Mouse (Mus musculus) right cerebral cortex, postnatal 36 days (tissue): ENCODE data around the gene Myo16.

Experiments
- DNase-seq, 2 experiments: peaks; one replicate each; pipeline ENCODE4 v3.0.0; 2022; ENCODE audit warnings: low spot score in 2 of 2, mixed read lengths in 1 of 2

Myo16 gene

DNA sequence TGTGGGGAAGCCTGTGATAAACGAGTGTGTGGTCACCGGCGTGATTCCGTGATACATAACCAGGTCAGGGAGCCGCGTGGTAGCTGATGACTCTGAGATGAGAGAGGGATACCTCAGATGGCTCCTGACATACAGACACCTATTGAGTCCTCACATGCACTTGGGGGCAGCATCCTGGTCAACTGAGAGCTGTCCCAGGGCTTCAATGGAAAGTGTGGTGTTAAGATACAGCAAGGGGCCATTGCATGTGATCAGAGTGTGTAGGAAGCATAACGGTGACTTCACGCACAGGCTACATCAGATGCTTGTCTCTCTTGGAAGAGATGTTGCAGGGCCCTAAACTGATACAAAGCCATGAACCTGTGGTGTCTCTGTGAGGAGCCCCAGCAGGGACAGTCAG, 260.2 kb downstream of the Myo16 start:
- DNase-seq = no peak

DNA sequence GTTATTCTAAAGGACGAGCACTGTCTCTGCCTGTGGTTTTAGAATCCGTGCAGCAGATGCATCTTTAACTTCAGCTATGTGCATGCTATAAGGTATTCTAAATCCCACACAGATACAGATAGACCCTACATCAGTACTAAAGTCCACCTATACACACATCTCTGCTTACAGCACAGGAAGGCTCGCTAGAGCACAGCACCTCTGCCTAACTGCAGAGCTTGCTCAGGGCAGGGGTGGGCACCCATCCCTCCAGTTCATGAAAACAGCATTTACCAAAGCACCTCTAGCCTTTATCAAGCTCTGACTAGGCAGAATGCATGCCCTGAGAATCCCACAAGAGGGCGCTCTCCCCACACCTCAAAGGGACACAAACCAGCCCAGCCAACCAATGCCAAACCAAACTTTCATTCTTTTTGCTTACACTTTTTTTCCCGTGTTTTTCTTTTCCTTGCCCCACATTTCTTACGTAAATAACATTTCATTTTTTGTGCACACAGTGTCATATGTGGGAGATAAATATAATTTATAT, 261.0 kb downstream of the Myo16 start:
- peak; percentile 42 to 49 for DNase-seq

DNA sequence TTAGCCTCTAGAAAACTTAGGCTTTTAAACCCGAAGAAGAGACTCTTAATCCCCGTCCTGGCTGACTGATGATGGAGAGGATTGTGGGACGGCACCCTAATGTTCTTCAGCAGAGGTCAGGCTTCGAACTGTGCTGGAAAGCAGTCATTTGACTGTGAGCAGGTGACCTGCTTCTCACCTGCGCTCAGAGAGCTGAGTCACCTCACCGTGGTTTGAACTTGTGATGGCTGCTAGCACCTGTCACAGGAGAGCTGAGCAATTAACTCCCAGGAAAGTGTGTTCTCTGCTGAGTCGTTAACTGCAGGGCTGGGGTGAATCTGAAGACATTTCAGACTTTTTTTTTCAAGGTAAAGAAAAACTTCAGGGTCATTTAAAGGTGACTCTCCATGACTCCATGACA, 261.6 kb downstream of the Myo16 start:
- DNase-seq = no peak

DNA sequence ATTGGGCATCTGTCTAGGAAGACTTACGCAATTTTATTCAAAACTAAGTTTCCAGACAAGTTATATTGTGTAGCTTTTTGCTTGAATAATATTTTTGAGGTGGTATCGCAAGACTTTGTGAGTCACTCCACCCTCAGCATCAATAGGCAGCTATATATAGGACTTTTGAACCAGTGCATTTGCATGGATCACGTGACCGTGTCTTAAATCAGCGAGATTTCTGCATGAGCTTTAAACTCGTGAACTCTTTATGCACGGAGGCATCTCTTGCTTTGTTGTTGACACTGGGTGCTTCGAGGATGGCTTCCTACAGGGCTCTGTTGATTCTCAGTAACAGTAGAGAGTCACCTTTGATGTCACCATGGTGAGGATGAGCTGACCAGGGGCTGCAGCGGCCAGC, 262.2 kb downstream of the Myo16 start:
- no peak for DNase-seq

DNA sequence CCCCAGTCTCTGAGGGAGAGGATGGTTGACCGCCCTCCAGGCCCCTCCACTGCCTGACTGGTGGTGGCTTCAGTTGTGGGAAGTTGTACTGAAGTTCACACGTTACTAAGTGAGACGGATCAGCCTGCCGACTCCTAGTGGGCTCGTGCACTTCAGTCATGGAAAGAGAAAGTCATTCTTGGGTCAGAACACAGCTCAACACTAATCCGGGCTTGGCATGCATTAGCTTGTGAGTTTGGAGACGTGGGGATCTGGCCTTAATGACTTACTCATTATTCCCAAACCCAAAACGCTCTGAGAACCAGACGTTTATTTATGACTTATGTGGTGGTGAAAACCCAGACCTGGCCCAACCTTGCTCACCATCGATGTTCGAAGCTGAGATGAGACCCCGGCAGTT, 263.1 kb downstream of the Myo16 start:
- no peak for DNase-seq

DNA sequence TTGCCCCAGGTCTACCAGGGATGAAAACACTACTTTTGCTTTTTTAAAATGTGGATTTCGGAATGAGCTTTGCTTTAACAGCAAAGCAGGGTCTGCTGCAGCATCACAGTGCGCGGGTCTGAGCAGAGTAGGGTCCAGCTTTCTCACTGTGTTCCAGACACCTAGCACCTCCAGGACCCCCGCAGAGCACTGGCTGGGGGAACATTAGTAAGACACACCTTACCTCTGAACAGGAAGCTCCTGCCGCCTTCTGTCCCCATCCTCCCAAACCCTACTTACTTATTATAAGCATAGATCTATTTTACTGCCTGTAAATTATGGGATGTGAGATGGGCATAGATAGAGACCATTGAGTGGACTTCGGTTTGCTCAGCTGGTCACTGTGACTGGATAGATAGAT, 263.6 kb downstream of the Myo16 start:
- no peak for DNase-seq

DNA sequence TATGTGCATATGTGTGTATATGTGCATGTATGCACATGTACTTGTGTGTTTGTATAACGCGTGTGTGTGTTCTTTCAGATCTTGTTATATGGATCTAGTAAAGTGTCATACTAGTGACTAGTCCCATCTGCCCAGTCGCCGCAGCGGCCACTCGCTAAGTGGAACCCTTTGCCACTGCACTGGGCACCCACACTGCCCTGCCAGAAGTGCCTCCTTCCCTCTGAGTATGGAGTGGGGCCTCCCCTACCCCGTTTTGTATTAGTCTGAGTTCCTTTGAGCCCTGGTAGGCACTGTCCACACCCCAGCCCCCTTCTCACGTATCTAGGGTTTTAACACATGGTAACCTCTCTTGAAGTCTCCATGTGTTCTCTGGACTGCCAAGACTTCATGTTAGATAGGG, 264.3 kb downstream of the Myo16 start:
- DNase-seq = no peak

DNA sequence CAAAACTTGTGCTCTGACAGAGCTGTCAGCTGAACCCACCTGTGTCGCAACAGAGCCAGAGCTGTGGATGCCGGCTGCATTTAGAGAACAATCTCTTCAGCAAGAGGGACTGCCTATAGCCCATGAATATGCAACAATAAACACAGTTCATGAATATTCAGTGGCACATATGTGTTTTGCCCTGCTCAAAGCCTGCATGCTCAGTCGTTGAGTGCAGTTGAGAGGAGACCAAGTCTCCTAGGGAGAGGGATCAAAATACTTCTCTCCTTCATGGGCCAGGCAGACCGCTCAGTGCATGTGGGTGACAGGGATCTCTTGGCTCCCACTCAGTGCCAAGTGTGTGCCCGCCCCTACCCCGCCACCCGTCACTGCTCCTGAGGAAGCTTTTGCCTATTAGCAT, 265.3 kb downstream of the Myo16 start:
- no peak for DNase-seq

DNA sequence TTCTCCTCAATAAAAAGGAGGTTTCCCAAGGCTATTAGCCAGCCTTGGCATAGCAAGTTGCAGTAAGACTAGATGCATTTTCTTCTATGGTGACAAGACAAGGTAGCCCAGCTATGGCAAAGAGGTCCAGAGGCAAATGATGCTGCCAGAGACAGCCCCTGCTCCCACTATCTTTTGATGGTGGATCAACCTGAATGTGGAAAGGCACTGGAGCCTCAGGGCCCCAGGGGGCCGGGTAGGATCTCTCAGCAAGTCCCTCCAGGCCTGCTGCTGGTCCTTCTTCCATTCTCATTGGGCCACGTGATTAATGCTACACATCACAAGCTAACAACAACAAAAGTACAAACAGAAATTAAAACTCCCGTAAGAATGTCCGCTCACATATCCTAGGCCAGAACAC, 266.0 kb downstream of the Myo16 start:
- no peak for DNase-seq

DNA sequence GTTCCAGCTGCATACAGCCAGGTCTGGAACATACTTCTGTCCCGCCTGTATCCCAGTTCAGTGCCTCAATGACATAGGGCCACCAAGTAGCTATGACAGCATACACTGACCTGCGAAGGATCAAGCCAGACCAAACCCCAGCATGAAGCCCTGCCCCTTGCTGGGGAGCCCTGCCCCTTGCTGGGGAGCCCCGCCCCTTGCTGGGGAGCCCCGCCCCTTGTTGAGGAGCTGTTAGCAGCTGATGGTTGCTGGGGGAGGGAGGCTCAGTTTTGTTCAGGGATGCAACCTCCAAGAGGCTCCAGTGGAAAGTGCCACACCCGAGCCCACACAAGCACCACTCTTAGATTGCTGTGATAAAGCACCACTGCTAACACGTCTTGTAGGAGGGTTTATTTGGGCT, 266.8 kb downstream of the Myo16 start:
- no peak for DNase-seq

DNA sequence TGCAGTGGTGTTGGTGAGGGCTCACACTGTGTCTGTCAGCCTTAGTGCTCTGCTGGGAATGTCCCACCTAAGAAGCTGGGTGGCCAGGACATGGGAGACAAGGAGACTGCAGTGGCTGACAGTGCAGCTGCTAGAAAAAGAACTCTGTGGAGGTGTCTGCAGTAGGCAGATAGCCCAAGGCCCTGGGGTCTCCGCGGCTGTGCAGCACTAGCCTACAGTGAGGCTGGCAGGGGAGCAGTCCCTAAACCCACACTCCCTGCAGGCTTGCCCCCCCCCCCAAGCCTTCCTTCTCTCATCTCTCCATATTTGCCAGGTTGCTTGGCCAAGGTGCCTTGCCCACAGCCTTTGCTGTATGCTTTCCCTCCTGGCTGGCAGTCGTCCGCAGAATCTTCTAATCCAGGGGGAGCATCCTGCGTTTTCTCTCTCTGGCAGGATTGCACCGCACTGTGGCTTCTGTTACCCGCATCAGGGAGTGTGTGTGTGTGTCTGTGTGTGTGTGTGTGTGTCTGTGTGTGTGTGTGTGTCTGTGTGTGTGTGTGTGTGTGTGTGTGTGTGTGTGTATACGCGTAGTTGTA, 267.9 kb downstream of the Myo16 start:
- no peak for DNase-seq

DNA sequence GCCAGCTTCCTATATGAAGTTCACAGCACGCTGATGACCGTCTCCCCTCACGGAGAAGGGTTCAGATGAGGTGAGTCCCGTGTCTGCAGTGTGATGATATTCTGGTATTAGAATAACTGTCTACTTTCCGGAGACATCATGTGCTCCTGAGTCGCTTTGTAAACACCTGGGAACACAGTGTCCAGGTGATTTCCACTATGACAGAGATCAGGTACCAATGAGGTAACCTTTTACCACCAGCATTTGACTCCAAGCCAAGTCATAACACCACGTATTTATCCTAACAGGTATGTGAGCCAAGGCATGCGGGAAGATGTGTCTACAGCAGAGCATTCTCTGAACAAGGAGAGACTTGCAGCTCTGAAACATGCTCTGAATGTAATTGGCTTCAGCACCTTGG, 281.8 kb downstream of the Myo16 start:
- no peak for DNase-seq

DNA sequence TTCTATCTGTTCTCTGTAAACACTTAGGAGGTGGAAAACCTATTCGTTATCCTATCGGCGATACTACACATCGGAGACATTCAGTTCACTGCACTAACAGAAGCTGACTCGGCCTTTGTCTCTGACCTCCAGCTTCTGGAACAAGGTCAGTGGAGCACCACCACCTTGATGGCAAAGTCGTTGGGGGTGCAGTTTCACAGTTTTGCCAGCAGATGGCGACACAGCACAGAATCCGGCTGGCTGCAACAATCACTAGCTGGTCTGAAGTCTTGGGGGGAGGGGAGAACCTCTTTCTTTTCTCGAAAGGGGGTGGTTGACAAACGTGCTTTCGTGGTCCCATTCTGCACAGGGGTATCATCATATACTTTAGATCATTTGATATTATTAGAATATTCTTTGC, 285.1 kb downstream of the Myo16 start:
- DNase-seq = peak; percentile 45 to 56

DNA sequence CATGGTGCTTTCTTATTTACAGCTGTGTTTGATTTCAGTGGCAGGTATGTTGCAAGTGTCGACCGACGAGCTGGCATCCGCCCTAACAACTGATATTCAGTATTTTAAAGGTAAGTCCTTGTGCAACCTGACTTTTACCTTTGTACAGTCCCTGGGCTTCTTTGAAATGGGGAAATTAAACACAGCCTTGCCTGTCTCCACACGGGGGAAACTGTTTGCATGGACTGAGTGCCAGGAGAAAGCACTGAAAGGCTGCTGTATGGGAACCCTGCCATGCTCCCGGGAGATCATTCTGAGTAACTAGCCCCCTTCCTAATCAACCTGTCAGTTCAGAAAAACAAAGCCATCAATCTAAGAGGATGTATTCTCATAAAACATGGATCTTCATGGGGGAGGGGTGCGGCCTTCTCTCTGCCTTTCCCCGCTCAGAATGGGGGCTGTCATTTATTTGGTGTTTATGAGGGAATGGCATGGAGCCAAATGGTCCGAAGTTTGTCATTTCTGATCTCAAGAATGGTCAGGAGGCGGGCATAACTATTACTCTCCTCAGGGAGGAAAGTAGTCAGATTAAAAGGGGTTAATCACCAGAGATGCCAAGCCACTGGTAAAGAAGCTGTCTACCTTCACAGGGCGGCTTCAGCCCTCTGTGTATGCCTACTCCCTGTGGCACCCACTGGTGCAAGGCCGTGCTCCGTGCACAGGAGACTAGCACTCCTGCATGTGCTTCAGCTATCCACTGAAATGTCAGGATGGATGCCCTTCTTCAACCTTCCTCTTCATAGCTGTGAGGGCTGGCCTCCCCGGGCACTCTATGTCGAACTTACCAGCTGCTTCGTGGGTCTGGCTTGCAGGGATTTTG, 286.1 kb downstream of the Myo16 start:
- DNase-seq = no peak

DNA sequence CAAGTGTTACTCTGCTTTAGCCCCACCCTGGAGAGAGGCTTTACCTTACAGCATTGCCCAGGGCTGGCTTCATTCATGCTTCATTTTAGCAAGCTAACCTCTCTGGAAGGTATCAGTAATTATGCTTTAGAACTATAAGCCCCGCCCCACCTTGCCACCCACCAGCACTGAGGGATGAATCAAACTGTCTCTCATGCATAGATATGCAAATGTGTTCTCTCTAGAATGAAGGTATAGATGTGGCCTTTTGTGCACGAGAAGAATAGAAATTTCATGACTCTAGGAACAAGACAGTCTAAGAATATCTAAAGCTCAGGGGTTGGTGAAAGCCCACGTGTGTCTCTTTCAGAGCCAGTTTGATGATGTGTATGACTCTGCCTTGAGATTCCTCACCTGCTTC, 288.9 kb downstream of the Myo16 start:
- DNase-seq = no peak

DNA sequence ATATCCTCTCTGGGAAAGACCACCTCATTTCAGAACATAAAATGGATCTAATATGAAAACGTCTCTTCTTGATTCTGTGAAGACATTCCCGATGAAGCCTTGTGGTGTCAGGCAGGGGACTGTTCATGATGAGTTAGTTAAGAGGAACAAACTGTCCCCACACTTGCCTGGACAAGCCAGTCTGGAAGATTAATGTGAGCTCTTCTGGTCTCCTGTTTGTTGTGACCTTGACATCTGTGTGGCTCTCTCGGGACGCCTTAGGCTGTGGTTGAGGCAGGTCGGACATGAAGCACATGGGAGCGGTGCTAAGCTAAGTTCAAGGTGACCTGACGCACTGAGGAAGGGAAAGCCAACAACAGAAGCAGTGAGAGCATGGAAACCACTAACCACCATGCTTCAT, 291.3 kb downstream of the Myo16 start:
- no peak for DNase-seq

DNA sequence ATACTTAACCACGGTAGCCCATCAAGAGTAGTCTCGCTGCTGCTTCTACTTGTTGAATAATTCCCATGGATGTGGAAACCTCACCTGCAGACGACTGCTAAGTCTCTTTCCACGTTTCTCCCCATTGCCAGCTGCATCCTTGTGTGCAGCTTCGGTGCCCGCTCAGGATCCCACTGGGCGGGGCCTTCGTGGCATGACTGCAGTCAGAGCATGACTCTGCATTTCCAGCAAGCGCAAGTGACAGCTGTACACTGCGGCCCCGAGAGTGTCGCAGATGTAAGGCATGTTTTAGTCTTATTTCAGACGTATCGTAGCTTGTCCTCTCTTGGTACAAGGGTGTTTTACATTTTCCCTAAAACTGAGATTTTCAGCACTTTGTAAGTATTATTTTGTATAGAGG, 294.8 kb downstream of the Myo16 start:
- DNase-seq = no peak

DNA sequence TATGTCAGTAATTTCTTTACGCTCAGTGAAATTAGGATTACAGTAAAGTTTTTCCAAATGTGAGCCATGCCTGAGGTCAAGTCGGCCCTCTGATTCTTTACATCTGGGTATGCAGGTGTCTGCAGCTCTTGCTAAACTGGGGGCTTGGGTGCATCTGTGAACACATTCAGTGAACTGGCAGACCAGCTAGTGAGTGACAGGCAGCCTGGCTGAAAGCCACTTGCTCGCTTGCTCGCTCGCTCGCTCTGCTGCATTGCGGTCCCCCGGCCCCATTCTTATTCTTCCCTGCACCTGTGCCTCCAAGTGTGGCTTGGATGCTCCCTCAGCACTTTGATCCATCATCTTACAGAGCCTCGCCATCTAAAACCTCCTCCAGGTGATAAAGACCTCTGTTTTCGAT, 299.3 kb downstream of the Myo16 start:
- no peak for DNase-seq

DNA sequence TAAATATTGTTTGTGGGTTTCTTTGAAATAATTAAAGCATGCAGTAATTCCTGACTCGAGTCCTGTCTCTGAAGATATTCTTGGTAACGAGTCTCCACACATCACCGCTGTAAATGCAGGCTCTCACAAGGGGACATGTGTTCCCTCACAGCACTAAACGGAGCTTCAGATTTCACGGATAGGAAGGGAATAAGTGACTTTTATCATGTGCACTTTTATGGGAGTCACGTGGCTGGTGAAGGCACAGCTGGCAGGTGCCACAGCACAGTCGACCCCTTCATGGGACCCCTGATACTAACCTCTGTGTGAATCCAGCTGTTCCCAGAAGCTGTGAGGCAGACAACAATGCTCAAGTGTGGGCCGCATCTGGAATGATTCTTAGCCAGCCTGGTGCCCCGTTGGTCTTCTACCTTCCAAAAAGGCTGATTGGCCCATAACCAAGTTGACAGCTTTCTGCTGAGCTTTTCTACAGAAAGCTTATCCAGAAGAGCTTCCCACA, 304.5 kb downstream of the Myo16 start:
- DNase-seq = no peak

DNA sequence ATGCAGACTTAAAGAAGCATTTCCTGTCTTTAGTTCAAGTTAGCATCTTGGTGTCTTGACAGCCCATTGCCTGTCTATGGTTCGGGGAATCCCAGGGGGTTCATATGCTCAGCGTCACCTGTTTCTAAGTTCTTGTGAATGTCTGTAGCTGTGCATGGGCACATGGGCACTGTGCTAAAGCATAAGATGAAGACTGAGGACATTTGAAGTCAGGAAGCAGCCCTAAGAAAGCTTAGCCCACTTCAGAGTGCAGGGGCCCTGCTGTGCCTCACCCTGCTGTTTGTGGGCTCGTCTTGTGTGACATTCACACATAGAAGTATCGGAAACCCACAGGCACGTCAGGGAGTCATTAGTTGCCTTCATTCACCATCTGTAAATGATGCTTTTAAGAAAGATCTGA, 308.6 kb downstream of the Myo16 start:
- DNase-seq = no peak

DNA sequence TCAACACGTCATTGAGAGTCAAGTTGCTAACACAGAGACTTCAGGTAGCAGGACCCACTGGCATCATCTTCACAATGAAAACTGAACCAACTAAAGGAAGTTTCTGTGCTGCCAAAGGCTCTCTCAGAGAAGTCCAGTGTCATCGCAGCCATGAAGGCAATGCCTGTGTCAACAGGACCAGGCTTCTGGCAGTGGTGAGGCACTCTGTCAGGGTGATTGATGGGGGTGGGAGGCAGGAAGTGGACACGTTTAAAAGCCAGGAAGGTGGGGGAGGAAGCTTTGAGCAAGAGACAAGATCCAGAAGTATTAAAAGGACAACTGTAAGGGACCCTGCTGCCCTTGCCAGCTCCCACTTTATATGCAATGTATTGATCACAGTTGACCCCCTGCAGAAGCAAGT, 314.8 kb downstream of the Myo16 start:
- DNase-seq = no peak

DNA sequence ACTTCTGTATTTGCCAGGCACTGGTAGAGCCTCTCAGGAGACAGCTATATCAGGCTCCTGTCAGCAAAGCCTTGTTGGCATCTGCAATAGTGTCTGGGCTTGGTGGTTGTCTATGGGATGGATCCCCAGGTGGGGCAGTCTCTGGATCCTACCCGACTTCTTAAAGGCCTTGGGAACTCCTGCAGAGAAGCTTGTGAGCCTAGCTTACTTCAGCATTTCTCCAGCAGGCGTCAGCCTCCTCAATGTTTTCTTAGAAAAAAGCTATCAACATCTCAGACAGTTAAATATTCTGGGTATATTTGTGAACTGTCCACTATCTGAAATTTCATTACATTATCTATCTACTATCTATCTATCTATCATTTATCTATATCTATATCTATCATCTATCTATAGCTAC, 315.9 kb downstream of the Myo16 start:
- DNase-seq = no peak

DNA sequence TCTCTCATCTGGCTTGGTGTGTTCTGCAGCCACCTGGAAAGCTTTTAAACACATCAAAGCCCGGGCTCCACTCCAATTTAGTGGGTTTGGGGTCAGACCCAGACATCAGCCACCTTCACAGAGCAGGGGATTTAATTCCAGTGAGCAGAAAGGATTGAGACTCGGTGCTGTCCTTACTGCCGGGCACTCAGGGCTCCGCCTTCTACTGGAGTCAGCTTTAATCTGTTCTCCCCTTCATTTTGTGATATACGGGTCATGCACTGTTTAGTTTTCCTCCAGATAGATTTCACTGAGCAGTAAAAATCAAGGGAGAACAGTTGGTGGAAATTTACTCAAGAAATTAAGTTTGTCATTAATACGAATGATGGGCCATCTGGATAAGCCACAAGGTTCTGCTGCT, 316.6 kb downstream of the Myo16 start:
- no peak for DNase-seq
